Mouse (Mus musculus) limb, embryonic 14.5 days (tissue): Measurements from ENCODE around the gene Zpbp2. TPM values are rescaled to one million over a fixed set of nuclear protein-coding genes. Genes with fewer than 3 reads are reported as not detected.

Source experiments
- ATAC-seq: fragments of 200-750 bp; cut with Nextera tagmentation; 2 replicates; pipeline ENCODE4 v1.8.0; 2017; ENCODE audit warnings: low read depth, moderate number of reproducible peaks, moderate TSS enrichment; ENCODE audit not compliant: low FRiP score
- DNase-seq: peaks from one replicate; pipeline ENCODE4 v3.0.0-alpha.2; 2015; ENCODE audit warnings: low spot score
- H3K27ac ChIP-seq: fragments of 300-500 bp; sonication (generic); replicated peaks from 2 replicates; pipeline ENCODE4 v1.5.1; 2014; ENCODE audit warnings: low read depth, mild to moderate bottlenecking, low read length, moderate library complexity, mixed read lengths
- H3K27me3 ChIP-seq: fragments of 300-500 bp; sonication (generic); 2 replicates; pipeline ENCODE4 v1.6.1; 2014; ENCODE audit warnings: low read length, mixed read lengths; ENCODE audit not compliant: control insufficient read depth, insufficient read depth
- H3K36me3 ChIP-seq: fragments of 300-500 bp; sonication (generic); 2 replicates; pipeline ENCODE4 v1.6.1; 2014; ENCODE audit warnings: mild to moderate bottlenecking, low read length, moderate library complexity, mixed read lengths; ENCODE audit not compliant: control insufficient read depth, insufficient read depth
- H3K4me1 ChIP-seq: fragments of 300-500 bp; sonication (generic); 2 replicates; pipeline ENCODE4 v1.6.1; 2014; ENCODE audit warnings: antibody characterized with exemption, low read length, mixed read lengths; ENCODE audit not compliant: control insufficient read depth, insufficient read depth
- H3K4me2 ChIP-seq: fragments of 300-500 bp; sonication (generic); replicated peaks from 2 replicates; pipeline ENCODE4 v1.6.1; 2014; ENCODE audit warnings: low read depth, mild to moderate bottlenecking, low read length, moderate library complexity; ENCODE audit not compliant: severe bottlenecking
- H3K4me3 ChIP-seq: fragments of 300-500 bp; sonication (generic); replicated peaks from 2 replicates; pipeline ENCODE4 v1.5.1; 2014; ENCODE audit warnings: low read length
- H3K9ac ChIP-seq: fragments of 300-500 bp; sonication (generic); 2 replicates; pipeline ENCODE4 v1.6.1; 2014; ENCODE audit warnings: mild to moderate bottlenecking, low read depth, low read length, moderate library complexity; ENCODE audit not compliant: severe bottlenecking
- H3K9me3 ChIP-seq: fragments of 300-500 bp; sonication (generic); 2 replicates; pipeline ENCODE4 v1.6.1; 2016; ENCODE audit warnings: low read length; ENCODE audit not compliant: control insufficient read depth
- POLR2A ChIP-seq: fragments of 200-500 bp; IDR thresholded peaks from 2 replicates; pipeline ENCODE4 v1.8.0; 2012; ENCODE audit warnings: inconsistent platforms, mild to moderate bottlenecking, moderate library complexity, borderline replicate concordance; ENCODE audit not compliant: insufficient read depth, insufficient read length; ENCODE audit errors: extremely low read depth
- WGBS: fragments of 180-500 bp; shearing (Covaris S2); extraction: QIAGEN DNeasy Blood & Tissue Kit; methylation state at CpG from one replicate; pipeline ENCODE4 v1.1.7; 2014; 5-methylcytosine and 5-hydroxymethylcytosine counted together
- polyA plus RNA-seq, 2 experiments: library from polyadenylated mRNA; depleted of rRNA in 1 of 2; stranded (reverse) in 1 of 2; unstranded in 1 of 2; fragments of >200 nt; fragmentation: Nextera tagmentation in 1 of 2; extraction: Ambion mirVana in 1 of 2; gene quantifications; 2 replicates each; pipeline versions ENCODE4 v1.2.1 to v1.2.3; 2012 to 2014

Gene Zpbp2
- polyA plus RNA-seq, 2 experiments = 0.43 TPM; not detected in 1

DNA sequence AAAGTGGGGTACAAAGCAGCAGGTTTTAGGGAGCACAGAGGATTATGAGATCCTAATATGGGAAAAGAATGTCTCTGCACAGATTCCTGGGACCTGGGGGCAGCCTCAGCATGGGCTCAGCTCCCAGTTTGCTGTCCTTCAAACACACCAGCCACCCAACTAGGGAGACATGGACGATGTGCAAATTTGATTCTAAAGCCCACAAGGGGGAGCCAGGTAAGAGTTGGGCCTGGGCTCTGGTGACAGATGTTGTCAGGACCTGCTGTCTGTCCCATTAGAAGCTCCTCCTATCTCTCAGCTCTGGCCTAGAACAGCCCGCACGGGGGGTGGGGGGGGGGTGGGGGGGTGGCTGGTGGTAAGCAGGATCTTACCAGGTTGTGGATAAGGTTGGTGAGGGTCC, 32.7 kb downstream of the Zpbp2 start:
- no peak for ATAC-seq
- Histone ChIP-seq H3K4me2 (no peak overlapping the region), H3K4me3 (no peak overlapping the region), H3K4me1 (peaks cover 20% of the 10 kb centered on the region), H3K36me3 (peaks cover 28% of the 10 kb centered on the region), H3K9me3 (no peaks in the 10 kb centered on the region), H3K27ac (no peak overlapping the region), H3K9ac (no peak overlapping the region), H3K27me3 (no peaks in the 10 kb centered on the region)
- DNase-seq = no peak
- 26% methylated on average over 3 of the region's 3 CpGs for WGBS
- TF ChIP-seq POLR2A = no peak

DNA sequence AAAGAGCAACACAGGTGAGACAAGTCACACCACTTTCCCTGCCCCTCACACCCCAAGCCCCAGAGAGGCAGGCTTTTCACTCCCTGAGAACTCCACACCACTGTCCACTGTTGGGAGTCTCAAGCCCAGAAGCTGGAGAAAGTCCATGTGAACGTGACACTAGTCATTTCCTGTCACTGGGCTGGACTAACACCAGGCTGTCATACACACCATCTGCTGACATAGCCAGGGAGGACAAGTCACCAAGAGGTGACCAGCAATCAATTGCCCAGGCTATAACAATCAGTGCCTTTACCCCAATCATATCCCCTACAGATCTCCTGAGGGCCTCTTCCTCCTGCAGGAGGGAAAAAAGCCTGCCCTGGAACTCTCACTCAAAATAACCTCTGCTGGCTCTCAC, 33.2 kb downstream of the Zpbp2 start:
- Histone ChIP-seq H3K4me3 (no peak overlapping the region), H3K9me3 (no peaks in the 10 kb centered on the region), H3K4me1 (peaks cover 20% of the 10 kb centered on the region), H3K9ac (no peak overlapping the region), H3K27me3 (no peaks in the 10 kb centered on the region), H3K27ac (no peak overlapping the region), H3K4me2 (no peak overlapping the region), H3K36me3 (peaks cover 28% of the 10 kb centered on the region)
- TF ChIP-seq POLR2A = no peak
- 50% methylated on average over 1 of the region's 1 CpGs for WGBS
- ATAC-seq (no peak), DNase-seq (no peak)

DNA sequence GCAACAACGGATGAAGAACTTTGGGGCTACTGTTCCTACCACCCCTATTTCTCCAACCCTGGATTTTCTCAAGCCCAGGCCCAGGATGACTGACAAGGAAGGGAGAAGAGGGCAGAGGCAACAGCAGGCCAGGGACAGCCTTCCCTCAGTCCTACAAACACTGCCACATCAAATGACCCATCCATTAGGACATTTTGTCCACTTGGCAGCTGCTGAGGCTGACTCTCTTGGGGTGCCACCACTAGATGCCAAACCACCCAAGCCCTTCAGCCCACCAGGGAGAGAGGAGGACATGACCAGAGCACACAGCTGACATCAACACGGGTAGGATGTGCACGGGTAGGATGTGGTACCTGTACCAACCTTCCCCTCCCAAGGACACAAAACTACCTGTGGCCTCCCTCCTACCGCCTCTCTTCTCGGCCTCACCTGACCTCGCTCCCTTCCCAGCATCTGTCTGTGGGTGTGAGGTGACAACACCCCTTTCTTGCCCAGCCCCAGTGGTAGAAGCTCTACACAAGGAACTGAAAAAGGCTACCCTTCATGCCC, 33.8 kb downstream of the Zpbp2 start:
- no peak for DNase-seq
- Histone ChIP-seq H3K27ac (no peak overlapping the region), H3K4me2 (no peak overlapping the region), H3K36me3 (peaks cover 28% of the 10 kb centered on the region), H3K4me3 (no peak overlapping the region), H3K9me3 (no peaks in the 10 kb centered on the region), H3K4me1 (peaks cover 20% of the 10 kb centered on the region), H3K27me3 (no peaks in the 10 kb centered on the region), H3K9ac (no peak overlapping the region)
- WGBS = 87% methylated on average over 6 of the region's 6 CpGs
- ATAC-seq = no peak
- no peak for TF ChIP-seq POLR2A

DNA sequence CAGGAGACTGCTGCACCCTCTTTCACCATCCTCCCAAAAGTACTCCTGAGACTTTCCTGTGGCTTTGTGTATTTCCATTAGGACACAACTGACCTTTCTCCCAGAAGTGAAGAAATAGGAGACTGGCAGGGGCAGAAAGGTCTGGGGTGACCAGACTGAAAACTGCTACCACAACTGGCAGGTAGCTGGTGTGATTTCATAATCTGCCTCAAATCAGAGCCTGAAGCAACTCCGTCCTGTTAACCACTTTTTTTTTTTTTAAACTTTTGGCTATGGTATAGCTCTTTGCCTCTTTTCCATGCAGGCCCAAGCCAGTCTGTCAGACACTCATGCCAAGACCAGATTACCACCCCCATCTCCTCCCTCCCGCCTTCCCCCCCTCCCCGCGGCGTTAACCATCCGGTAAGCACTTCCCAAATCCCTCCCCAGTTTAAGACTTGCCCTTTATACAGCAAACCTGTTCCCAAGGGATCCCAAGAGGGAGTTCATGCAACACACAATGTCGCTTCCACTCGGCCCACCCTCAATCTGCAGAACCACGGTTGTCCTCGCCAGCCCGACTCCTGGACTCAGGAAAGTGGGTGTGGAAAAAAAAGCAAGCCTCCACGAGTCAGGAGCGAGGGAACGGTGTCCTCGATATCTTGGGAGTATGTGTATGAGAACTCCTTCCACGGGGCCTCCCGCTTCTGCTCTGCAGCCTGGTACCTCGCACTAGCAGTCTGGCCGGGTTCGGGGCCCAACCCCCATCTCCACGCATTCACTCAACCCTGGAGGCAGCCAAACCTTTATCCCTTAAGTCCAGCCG, 35.4 kb downstream of the Zpbp2 start:
- no peaks in the 10 kb centered on the region for H3K27me3 ChIP-seq
- peak overlapping the region; percentile 68 for H3K4me2 ChIP-seq
- H3K4me1 ChIP-seq = peaks cover 20% of the 10 kb centered on the region
- TF ChIP-seq POLR2A = no peak
- H3K9ac ChIP-seq = peak overlapping the region; percentile 77
- no peaks in the 10 kb centered on the region for H3K9me3 ChIP-seq
- peak; percentile 27 for ATAC-seq
- peak overlapping the region; percentile 79 for H3K27ac ChIP-seq
- H3K36me3 ChIP-seq = peaks cover 23% of the 10 kb centered on the region
- H3K4me3 ChIP-seq = peak overlapping the region; percentile 73
- WGBS = 2% methylated on average over 22 of the region's 22 CpGs
- no peak for DNase-seq

DNA sequence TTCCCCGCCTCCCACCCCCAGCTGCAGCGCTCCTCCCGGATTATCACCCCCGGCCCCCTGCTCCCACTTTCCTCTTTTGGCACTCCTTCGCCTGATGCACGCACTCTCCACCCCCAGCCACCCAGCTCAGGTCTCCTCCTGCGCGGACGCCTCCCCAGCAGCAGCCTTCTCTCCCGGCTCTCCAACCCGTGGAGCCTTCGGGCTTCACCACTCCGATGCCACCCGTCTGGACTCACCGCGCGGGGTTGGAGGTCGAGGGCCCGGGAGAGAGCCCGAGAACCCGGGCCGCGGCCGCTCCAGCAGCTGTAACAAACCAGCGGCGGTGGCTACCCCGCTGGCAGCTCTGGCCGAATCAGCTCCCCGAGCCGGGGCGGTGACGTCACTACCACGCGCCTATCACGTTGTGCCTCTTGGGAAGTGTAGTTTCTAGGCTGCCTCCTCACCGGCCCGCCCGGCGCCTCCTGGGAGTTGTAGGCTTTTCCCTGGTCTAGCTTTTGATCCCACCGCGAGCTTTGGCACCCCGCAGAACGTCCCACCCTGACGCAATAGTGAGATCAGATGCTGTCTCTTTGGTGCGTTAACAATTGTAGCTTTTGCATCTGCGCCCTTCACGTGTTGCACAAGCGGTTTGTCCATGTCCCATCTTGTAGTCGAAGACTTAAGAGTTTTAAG, 36.1 kb downstream of the Zpbp2 start, which contains the start of gene Ormdl3:
Ormdl3 (minus strand) TSS at position 477 of the 672 bp plus-strand sequence.
- Histone ChIP-seq H3K36me3 (peaks cover 16% of the 10 kb centered on the region), H3K4me1 (peaks cover 20% of the 10 kb centered on the region), H3K27ac (peak within 1 kb of the TSS; percentile 79), H3K27me3 (no peaks in the 10 kb centered on the region), H3K9ac (peak within 1 kb of the TSS; percentile 77), H3K9me3 (no peaks in the 10 kb centered on the region), H3K4me2 (peak within 1 kb of the TSS; percentile 68), H3K4me3 (peak within 1 kb of the TSS; percentile 73)
- TF ChIP-seq POLR2A = peak; percentile 66; the same call in 1 of the 2 replicates
- 2% methylated on average over 47 of the region's 49 CpGs for WGBS
- DNase-seq = peak; percentile 99
- peak; percentile 94 for ATAC-seq
